Mouse (Mus musculus): ENCODE data around the gene Thsd7a.

Gene Thsd7a

GRCm38 (mm10) chr6:12628637-12629246 lies 120.5 kb downstream of the Thsd7a start:
- no peak for DNase-seq

GRCm38 (mm10) chr6:12606638-12607246 lies 142.5 kb downstream of the Thsd7a start:
- DNase-seq, result no peak

GRCm38 (mm10) chr6:12602927-12603326 lies 146.3 kb downstream of the Thsd7a start:
- no peak for DNase-seq

GRCm38 (mm10) chr6:12602161-12602560 lies 147.0 kb downstream of the Thsd7a start:
- no peak for DNase-seq

GRCm38 (mm10) chr6:12584456-12584855 lies 164.8 kb downstream of the Thsd7a start:
- DNase-seq, result no peak

- DNase-seq, result peak; percentile 4
Measured at GRCm38 (mm10) chr6:12581143-12581542, 168.1 kb downstream of the Thsd7a start.

- no peak for DNase-seq
Measured at GRCm38 (mm10) chr6:12575619-12576216, 173.5 kb downstream of the Thsd7a start.

- DNase-seq, result no peak
Measured at GRCm38 (mm10) chr6:12572202-12572601, 177.0 kb downstream of the Thsd7a start.

GRCm38 (mm10) chr6:12565136-12565535 lies 184.1 kb downstream of the Thsd7a start:
- no peak for DNase-seq

- DNase-seq, result no peak
Measured at GRCm38 (mm10) chr6:12562336-12562735, 186.9 kb downstream of the Thsd7a start.

- no peak for DNase-seq
Measured at GRCm38 (mm10) chr6:12560500-12560899, 188.7 kb downstream of the Thsd7a start.

GRCm38 (mm10) chr6:12555114-12556099 lies 193.8 kb downstream of the Thsd7a start:
- DNase-seq, result no peak

- DNase-seq, result peak; percentile 14
Measured at GRCm38 (mm10) chr6:12551176-12551575, 198.0 kb downstream of the Thsd7a start.

- DNase-seq, result no peak
Measured at GRCm38 (mm10) chr6:12550054-12550655, 199.1 kb downstream of the Thsd7a start.

- peak; percentile 5 for DNase-seq
Measured at GRCm38 (mm10) chr6:12544096-12544495, 205.1 kb downstream of the Thsd7a start.

GRCm38 (mm10) chr6:12542496-12542895 lies 206.7 kb downstream of the Thsd7a start:
- no peak for DNase-seq

GRCm38 (mm10) chr6:12519121-12519520 lies 230.1 kb downstream of the Thsd7a start:
- no peak for DNase-seq

GRCm38 (mm10) chr6:12518283-12518903 lies 230.8 kb downstream of the Thsd7a start:
- no peak for DNase-seq

GRCm38 (mm10) chr6:12517726-12518125 lies 231.5 kb downstream of the Thsd7a start:
- DNase-seq, result no peak

GRCm38 (mm10) chr6:12506877-12507276 lies 242.3 kb downstream of the Thsd7a start:
- DNase-seq, result no peak

- DNase-seq, result no peak
Measured at GRCm38 (mm10) chr6:12503867-12504266, 245.3 kb downstream of the Thsd7a start.

- DNase-seq, result no peak
Measured at GRCm38 (mm10) chr6:12500888-12501287, 248.3 kb downstream of the Thsd7a start.
